Mouse (Mus musculus): Measurements from ENCODE around the gene Maml3. TPM values are rescaled to one million over a fixed set of nuclear protein-coding genes. Genes with fewer than 3 reads are reported as not detected.
A peak's percentile ranks its signal among the peaks of the same experiment; 100 is the strongest.

Maml3 gene
- polyA plus RNA-seq, 1 experiment from 2014 or later: 8.2 TPM

DNA sequence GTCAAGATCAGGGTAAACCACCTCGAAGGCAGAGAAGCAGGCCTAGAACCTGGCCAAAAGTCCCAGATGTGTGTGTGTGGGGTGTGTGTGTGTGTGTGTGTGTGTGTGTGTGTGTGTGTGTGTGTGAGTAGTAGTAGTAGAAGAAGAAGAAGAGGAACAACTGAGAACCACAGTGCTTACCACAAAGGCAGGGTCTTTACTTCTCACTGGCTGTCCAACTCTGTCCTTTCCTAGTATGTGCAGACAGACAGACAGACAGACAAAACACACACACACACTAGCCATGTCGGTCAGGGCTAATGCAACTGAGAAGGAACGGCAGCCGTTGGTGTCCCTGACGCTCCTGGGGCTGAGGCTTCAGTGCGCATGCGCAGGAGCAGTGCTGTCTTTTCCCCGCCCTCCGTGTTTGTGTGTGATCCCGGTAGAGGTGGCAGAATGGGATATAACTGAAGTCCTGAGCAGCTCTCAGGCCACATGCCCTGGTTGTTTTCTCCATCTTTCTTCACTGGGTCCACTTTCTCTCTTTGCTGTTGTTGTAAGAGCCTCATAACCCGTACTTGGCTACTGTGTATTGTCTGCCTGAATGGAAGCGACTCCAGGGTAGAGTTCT, 308.6 kb downstream of the Maml3 start:
- Histone ChIP-seq H3K4me1 (replicated peaks) (peaks cover 58% of the 10 kb centered on the region), H3K36me3 (no peaks in the 10 kb centered on the region), H3K4me3 (no peak overlapping the region), H3K9me3 (no peaks in the 10 kb centered on the region), H3K27ac (peak overlapping the region; percentile 53), H3K4me2 (peak overlapping the region; percentile 22), H3K9ac (peak overlapping the region; percentile 39; the same call in 1 of the 2 replicates), H3K27me3 (no peaks in the 10 kb centered on the region)
- ATAC-seq (ENCODE audit: low FRiP score): 0 out of 2 replicates have a peak, but pooled peaks have one; percentile 33
- 52% methylated on average over 12 of the region's 12 CpGs for WGBS

- ATAC-seq (ENCODE audit: low FRiP score): no peak
- 32% methylated on average over 7 of the region's 7 CpGs for WGBS
- Histone ChIP-seq H3K9me3 (no peaks in the 10 kb centered on the region), H3K4me3 (no peak overlapping the region), H3K4me1 (replicated peaks) (peaks cover 57% of the 10 kb centered on the region), H3K4me2 (no peak overlapping the region), H3K9ac (no peak overlapping the region), H3K27ac (peak overlapping the region; percentile 93; the same call in 1 of the 2 replicates), H3K27me3 (no peaks in the 10 kb centered on the region), H3K36me3 (no peaks in the 10 kb centered on the region)
Measured at GRCm38 (mm10) chr3:51791542-51791941, 313.3 kb downstream of the Maml3 start.

DNA sequence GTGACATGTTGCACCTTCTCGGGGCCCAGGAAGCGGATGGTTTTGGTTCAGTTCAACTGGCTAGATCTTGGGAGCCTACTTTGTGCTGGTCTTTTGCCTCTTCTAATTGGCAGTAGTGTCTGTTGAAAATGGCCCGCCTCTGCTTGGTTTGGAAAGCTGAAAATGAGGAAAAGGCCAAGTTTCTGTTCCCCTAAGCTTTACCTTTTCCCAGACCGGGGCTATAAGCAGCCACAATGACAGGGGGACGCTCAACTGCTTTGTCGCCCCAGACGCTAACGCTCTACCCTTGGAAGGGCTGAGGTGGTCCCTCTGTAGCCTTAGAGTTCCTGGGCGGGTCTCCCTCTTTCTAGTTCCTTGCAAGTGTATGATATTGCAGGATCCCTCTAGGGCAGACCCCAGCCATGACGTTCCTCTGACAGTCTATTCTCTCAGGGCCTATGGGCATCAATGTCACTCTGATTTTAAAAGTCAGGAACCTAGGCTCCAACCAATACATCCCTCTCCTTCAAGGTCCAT, 315.4 kb downstream of the Maml3 start:
- WGBS: 17% methylated on average over 10 of the region's 10 CpGs
- ATAC-seq (ENCODE audit: low FRiP score): peak; percentile 26; the same call in 1 of the 2 replicates
- H3K27ac ChIP-seq: peak overlapping the region; percentile 93
- peak overlapping the region; percentile 61 for H3K9ac ChIP-seq
- no peaks in the 10 kb centered on the region for H3K9me3 ChIP-seq
- no peaks in the 10 kb centered on the region for H3K36me3 ChIP-seq
- no peaks in the 10 kb centered on the region for H3K27me3 ChIP-seq
- 0 out of 2 replicates have a peak overlapping the region, but pooled peaks have one; percentile 20 for H3K4me3 ChIP-seq
- H3K4me1 ChIP-seq (replicated peaks): peaks cover 51% of the 10 kb centered on the region
- H3K4me2 ChIP-seq: peak overlapping the region; percentile 51

DNA sequence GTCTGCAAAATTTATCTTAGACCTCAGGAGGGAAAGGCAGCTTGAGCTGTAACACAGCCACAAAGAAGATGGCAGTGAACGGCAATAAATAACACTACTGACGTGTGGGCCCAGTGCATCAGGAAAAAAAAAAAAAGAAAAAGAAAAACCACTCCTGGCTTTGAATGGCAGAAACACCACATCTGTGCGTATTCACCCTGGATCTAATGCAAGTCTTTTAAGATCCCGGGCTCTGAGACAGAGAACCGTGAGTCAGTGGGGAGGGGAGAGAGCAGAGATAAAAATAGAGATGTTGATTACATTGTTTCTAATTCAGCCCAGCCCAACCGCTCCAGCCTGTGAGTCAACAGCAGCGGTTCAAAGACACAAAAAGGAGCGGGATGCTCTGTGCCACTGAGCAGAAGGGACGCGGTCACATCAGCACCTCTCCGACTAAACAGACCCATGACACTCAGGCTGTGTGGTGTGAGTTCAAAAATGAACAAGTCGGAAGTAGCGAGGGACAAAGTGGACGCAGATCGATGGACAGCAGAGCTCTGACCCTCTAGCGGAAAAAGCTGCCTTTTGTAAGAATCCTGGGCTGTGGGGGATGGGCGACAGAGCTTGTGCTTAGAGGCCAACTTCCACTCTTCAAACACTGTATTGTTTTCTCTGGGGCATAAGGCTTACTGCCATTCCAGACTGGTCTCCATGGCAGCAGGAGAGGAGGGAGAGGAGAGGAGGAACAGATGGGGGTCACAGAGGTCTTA, 316.1 kb downstream of the Maml3 start:
- Histone ChIP-seq H3K27ac (peak overlapping the region; percentile 93), H3K9me3 (no peaks in the 10 kb centered on the region), H3K36me3 (no peaks in the 10 kb centered on the region), H3K4me1 (replicated peaks) (peaks cover 51% of the 10 kb centered on the region), H3K9ac (peak overlapping the region; percentile 61), H3K4me2 (peak overlapping the region; percentile 51), H3K27me3 (no peaks in the 10 kb centered on the region), H3K4me3 (peak overlapping the region; percentile 20)
- ATAC-seq (ENCODE audit: low FRiP score): peak; percentile 78
- WGBS: under 1% methylated on average over 17 of the region's 17 CpGs

- no peak for ATAC-seq (ENCODE audit: low FRiP score)
- H3K27ac ChIP-seq: peak overlapping the region; percentile 93
- no peaks in the 10 kb centered on the region for H3K27me3 ChIP-seq
- WGBS: 97% methylated on average over 2 of the region's 2 CpGs
- H3K9ac ChIP-seq: no peak overlapping the region
- H3K36me3 ChIP-seq: no peaks in the 10 kb centered on the region
- H3K4me1 ChIP-seq (replicated peaks): peaks cover 51% of the 10 kb centered on the region
- H3K4me3 ChIP-seq: no peak overlapping the region
- H3K4me2 ChIP-seq: no peak overlapping the region
- H3K9me3 ChIP-seq: no peaks in the 10 kb centered on the region
Measured at GRCm38 (mm10) chr3:51787945-51788344, 316.9 kb downstream of the Maml3 start.

GRCm38 (mm10) chr3:51785796-51786195, 319.1 kb downstream of the Maml3 start:
- H3K27ac ChIP-seq: peak overlapping the region; percentile 60
- peaks cover 47% of the 10 kb centered on the region for H3K4me1 ChIP-seq (replicated peaks)
- no peak overlapping the region for H3K9ac ChIP-seq

GRCm38 (mm10) chr3:51782191-51782590, 322.7 kb downstream of the Maml3 start:
- Histone ChIP-seq H3K4me2 (no peak overlapping the region), H3K4me3 (no peak overlapping the region), H3K27me3 (no peaks in the 10 kb centered on the region), H3K4me1 (replicated peaks) (peaks cover 44% of the 10 kb centered on the region), H3K9me3 (no peaks in the 10 kb centered on the region), H3K27ac (peak overlapping the region; percentile 52; the same call in 1 of the 2 replicates), H3K36me3 (no peaks in the 10 kb centered on the region), H3K9ac (no peak overlapping the region)
- no peak for ATAC-seq (ENCODE audit: low FRiP score)
- WGBS: 69% methylated on average over 10 of the region's 10 CpGs

More at GRCm38 (mm10) chr3:51785796-51786195, 319.1 kb downstream of the Maml3 start:
- no peak overlapping the region for H3K4me2 ChIP-seq
- no peaks in the 10 kb centered on the region for H3K27me3 ChIP-seq
- H3K36me3 ChIP-seq: no peaks in the 10 kb centered on the region
- ATAC-seq (ENCODE audit: low FRiP score): no peak
- 74% methylated on average over 7 of the region's 7 CpGs for WGBS
- no peak overlapping the region for H3K4me3 ChIP-seq
- no peaks in the 10 kb centered on the region for H3K9me3 ChIP-seq

GRCm38 (mm10) chr3:51778738-51779592, 325.9 kb downstream of the Maml3 start:
- peak; percentile 76 for ATAC-seq (ENCODE audit: low FRiP score)
- Histone ChIP-seq H3K4me1 (replicated peaks) (peaks cover 35% of the 10 kb centered on the region), H3K36me3 (no peaks in the 10 kb centered on the region), H3K9ac (peak overlapping the region; percentile 65), H3K27ac (peak overlapping the region; percentile 92), H3K4me3 (no peak overlapping the region), H3K27me3 (no peaks in the 10 kb centered on the region), H3K9me3 (no peaks in the 10 kb centered on the region), H3K4me2 (peak overlapping the region; percentile 1; the same call in 1 of the 2 replicates)
- WGBS: 24% methylated on average over 16 of the region's 16 CpGs

GRCm38 (mm10) chr3:51778179-51778578, 326.7 kb downstream of the Maml3 start:
- Histone ChIP-seq H3K4me2 (no peak overlapping the region), H3K27ac (peak overlapping the region; percentile 92), H3K4me3 (no peak overlapping the region), H3K9ac (peak overlapping the region; percentile 65; the same call in 1 of the 2 replicates), H3K27me3 (no peaks in the 10 kb centered on the region), H3K36me3 (no peaks in the 10 kb centered on the region), H3K4me1 (replicated peaks) (peaks cover 35% of the 10 kb centered on the region), H3K9me3 (no peaks in the 10 kb centered on the region)
- no peak for ATAC-seq (ENCODE audit: low FRiP score)
- WGBS: 60% methylated on average over 3 of the region's 3 CpGs

- Histone ChIP-seq H3K36me3 (no peaks in the 10 kb centered on the region), H3K27ac (no peak overlapping the region), H3K4me1 (replicated peaks) (peaks cover 29% of the 10 kb centered on the region), H3K27me3 (no peaks in the 10 kb centered on the region), H3K4me2 (no peak overlapping the region), H3K9me3 (no peaks in the 10 kb centered on the region), H3K4me3 (no peak overlapping the region), H3K9ac (no peak overlapping the region)
- ATAC-seq (ENCODE audit: low FRiP score): no peak
- 86% methylated on average over 2 of the region's 2 CpGs for WGBS
Measured at GRCm38 (mm10) chr3:51776018-51776611, 328.8 kb downstream of the Maml3 start.

DNA sequence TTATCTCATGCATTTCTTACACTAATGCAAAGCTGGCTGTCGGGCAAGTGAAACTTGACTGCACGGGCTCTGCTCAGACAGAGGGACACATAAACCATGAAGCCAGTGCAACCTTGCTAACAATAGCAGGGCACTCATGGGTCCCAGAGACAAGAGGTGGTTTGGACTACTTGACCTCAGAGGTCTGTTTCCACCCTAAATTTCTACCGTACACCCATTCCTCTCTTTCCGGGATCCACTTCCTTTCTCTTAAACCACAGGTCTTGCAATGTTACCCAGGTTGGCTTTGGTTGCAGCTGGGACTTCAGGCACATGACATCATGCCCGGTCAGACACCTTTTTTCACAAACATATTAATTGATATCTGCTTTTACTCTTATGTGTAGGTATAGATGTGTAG, 331.3 kb downstream of the Maml3 start:
- WGBS: 87% methylated on average over 5 of the region's 5 CpGs
- H3K36me3 ChIP-seq: no peaks in the 10 kb centered on the region
- no peak overlapping the region for H3K4me3 ChIP-seq
- H3K4me2 ChIP-seq: no peak overlapping the region
- peaks cover 17% of the 10 kb centered on the region for H3K4me1 ChIP-seq (replicated peaks)
- H3K9me3 ChIP-seq: no peaks in the 10 kb centered on the region
- ATAC-seq (ENCODE audit: low FRiP score): no peak
- H3K27ac ChIP-seq: no peak overlapping the region
- no peaks in the 10 kb centered on the region for H3K27me3 ChIP-seq
- H3K9ac ChIP-seq: no peak overlapping the region

Data from hindbrain, embryonic 13.5 days (tissue).